Mouse (Mus musculus) lung, adult 2 months (tissue): ENCODE measurements around the gene Cdkl5.
"Not testable (repeated sequence)": the region's sequence is repeated elsewhere in the genome, so short reads cannot be mapped to it uniquely, and the experiment has no call there.

Source experiments
- CTCF ChIP-seq: fragments of 200-500 bp; IDR thresholded peaks from 2 replicates; pipeline ENCODE4 v1.5.1; 2011; ENCODE audit warnings: mild to moderate bottlenecking, low read length, control low read depth; ENCODE audit not compliant: insufficient read depth
- POLR2A ChIP-seq: fragments of 200-500 bp; IDR thresholded peaks from 2 replicates; pipeline ENCODE4 v1.6.1; 2011; ENCODE audit warnings: low read depth, mild to moderate bottlenecking, control low read depth, low read length, borderline replicate concordance; ENCODE audit errors: extremely low read depth

- not testable (repeated sequence) for TF ChIP-seq POLR2A, CTCF
Observed at GRCm38 (mm10) chrX:160769622-160770021, 224.9 kb downstream of the Cdkl5 start.
